Mouse (Mus musculus) CH12.LX (cell line): ENCODE results near the gene Aldh4a1.

Experiments
- CTCF ChIP-seq, 2 experiments: IDR thresholded peaks in 1 of 2; conservative IDR thresholded peaks in 1 of 2; 2 replicates each; pipeline ENCODE4 v1.5.1; 2011 to 2012; ENCODE audit warnings: low read depth in 2 of 2, low read length in 2 of 2, improper control_type of control experiment in 1 of 2, inconsistent platforms in 1 of 2, mild to moderate bottlenecking in 1 of 2, moderate library complexity in 1 of 2
- EP300 ChIP-seq: IDR thresholded peaks from 2 replicates; pipeline ENCODE4 v1.6.1; 2011; ENCODE audit warnings: low read length, improper control_type of control experiment
- GABPA ChIP-seq: IDR thresholded peaks from 2 replicates; pipeline ENCODE4 v1.6.1; 2012; ENCODE audit warnings: low read depth, low read length, improper control_type of control experiment, inconsistent platforms; ENCODE audit not compliant: insufficient replicate concordance
- MAZ ChIP-seq: IDR thresholded peaks from 2 replicates; pipeline ENCODE4 v1.6.1; 2012; ENCODE audit warnings: low read depth, mild to moderate bottlenecking, inconsistent platforms, low read length, improper control_type of control experiment, moderate library complexity
- TBP ChIP-seq: conservative IDR thresholded peaks from 2 replicates; pipeline ENCODE4 v1.6.1; 2011; ENCODE audit warnings: low read depth, low read length, improper control_type of control experiment

DNA sequence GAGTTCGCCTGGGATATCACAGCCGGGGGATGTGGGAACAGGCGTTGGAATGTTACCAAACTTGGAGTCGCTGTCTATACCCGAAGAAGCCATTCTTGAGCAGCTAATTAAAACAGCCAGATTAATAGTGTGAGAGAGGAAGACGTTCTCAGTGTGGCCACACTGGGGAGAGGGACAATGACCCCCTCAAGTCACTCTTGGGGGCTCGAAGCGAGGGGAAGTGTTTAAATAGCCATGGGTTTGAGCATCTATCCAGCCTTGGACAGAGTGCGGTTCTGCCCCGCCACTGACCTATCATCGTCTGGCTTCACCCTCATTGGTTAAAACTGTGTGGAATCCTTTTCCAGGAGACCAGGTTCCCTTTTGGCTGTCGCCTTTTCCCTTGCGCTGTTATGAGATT, 24.3 kb upstream of the Aldh4a1 start:
- TF ChIP-seq MAZ = no peak
- TF ChIP-seq EP300 = no peak
- TF ChIP-seq TBP = no peak
- TF ChIP-seq CTCF (conservative IDR thresholded peaks at IDR 0.05 in 1 of 2, IDR thresholded peaks at IDR 0.05 in 1 of 2; ENCODE audit: low read depth in 2 of 2, low read length in 2 of 2) = no peak
- no peak for TF ChIP-seq GABPA
